Mouse (Mus musculus) myocyte (in vitro differentiated cells): ENCODE results near the gene Pvrig. TPM values are rescaled to one million over a fixed set of nuclear protein-coding genes. Genes with fewer than 3 reads are reported as not detected.
"Not testable (repeated sequence)": the region's sequence is repeated elsewhere in the genome, so short reads cannot be mapped to it uniquely, and the experiment has no call there.

ENCODE experiments used
- H3K27me3 ChIP-seq: one replicate; pipeline ENCODE4 v1.6.1; 2011; ENCODE audit not compliant: control insufficient read depth, insufficient read depth, insufficient read length
- H3K36me3 ChIP-seq: one replicate; pipeline ENCODE4 v1.6.1; 2011; ENCODE audit not compliant: control insufficient read depth, insufficient read depth
- H3K4me2 ChIP-seq: one replicate; pipeline ENCODE4 v1.6.1; 2011; ENCODE audit warnings: low read depth, control low read depth
- H3K4me3 ChIP-seq: one replicate; pipeline ENCODE4 v1.5.1; 2011; ENCODE audit warnings: mild to moderate bottlenecking, control low read depth, moderate library complexity
- H3K79me2 ChIP-seq: one replicate; pipeline ENCODE4 v1.6.1; 2011; ENCODE audit not compliant: control insufficient read depth, insufficient read depth
- H3ac ChIP-seq: one replicate; pipeline ENCODE4 v1.6.1; 2011; ENCODE audit not compliant: control insufficient read depth, insufficient read length
- CEBPB ChIP-seq: IDR thresholded peaks from 2 replicates; pipeline ENCODE4 v1.6.1; 2011; ENCODE audit warnings: mild to moderate bottlenecking, moderate library complexity; ENCODE audit not compliant: poor library complexity, insufficient read depth, severe bottlenecking
- E2F4 ChIP-seq: IDR thresholded peaks from one replicate; pipeline ENCODE4 v1.6.1; 2011; ENCODE audit warnings: mild to moderate bottlenecking, control low read depth, moderate library complexity; ENCODE audit not compliant: insufficient read depth
- MAX ChIP-seq: IDR thresholded peaks from one replicate; pipeline ENCODE4 v1.6.1; 2011; ENCODE audit warnings: low read depth, mild to moderate bottlenecking, control low read depth
- MYOD1 ChIP-seq, 3 experiments: IDR thresholded peaks; one replicate each; pipeline ENCODE4 v1.6.1; 2011; ENCODE audit warnings: control low read depth in 2 of 3, low read depth in 2 of 3, mild to moderate bottlenecking in 2 of 3, moderate library complexity in 1 of 3; ENCODE audit not compliant: insufficient read length in 2 of 3, control insufficient read depth in 1 of 3
- MYOG ChIP-seq, 3 experiments: IDR thresholded peaks; one replicate each; pipeline ENCODE4 v1.6.1; 2011; ENCODE audit warnings: control low read depth in 2 of 3, low read depth in 2 of 3, mild to moderate bottlenecking in 2 of 3; ENCODE audit not compliant: insufficient read length in 2 of 3, control insufficient read depth in 1 of 3, insufficient read depth in 1 of 3
- POLR2A ChIP-seq: IDR thresholded peaks from one replicate; pipeline ENCODE4 v1.6.1; 2011; ENCODE audit warnings: low read depth, mild to moderate bottlenecking, control low read depth, moderate library complexity; ENCODE audit not compliant: insufficient read length
- POLR2AphosphoS2 ChIP-seq: IDR thresholded peaks from one replicate; pipeline ENCODE4 v1.6.1; 2011; ENCODE audit warnings: low read depth, control low read depth; ENCODE audit not compliant: insufficient read length
- REST ChIP-seq: IDR thresholded peaks from one replicate; pipeline ENCODE4 v1.6.1; 2011; ENCODE audit warnings: mild to moderate bottlenecking, control low read depth, moderate library complexity; ENCODE audit not compliant: insufficient read depth, insufficient read length
- SRF ChIP-seq: IDR thresholded peaks from one replicate; pipeline ENCODE4 v1.6.1; 2011; ENCODE audit warnings: low read depth; ENCODE audit not compliant: control insufficient read depth, insufficient read length
- TCF12 ChIP-seq: IDR thresholded peaks from one replicate; pipeline ENCODE4 v1.6.1; 2011; ENCODE audit warnings: mild to moderate bottlenecking, control low read depth; ENCODE audit not compliant: poor library complexity, insufficient read depth, severe bottlenecking
- TCF3 ChIP-seq: IDR thresholded peaks from one replicate; pipeline ENCODE4 v1.6.1; 2011; ENCODE audit warnings: low read depth, control low read depth; ENCODE audit not compliant: insufficient read length
- USF1 ChIP-seq: IDR thresholded peaks from one replicate; pipeline ENCODE4 v1.6.1; 2011; ENCODE audit warnings: low read depth, mild to moderate bottlenecking, control low read depth, moderate library complexity
- polyA plus RNA-seq: library from polyadenylated mRNA; unstranded; fragments of >200 nt; fragmentation: generic; extraction: Trizol; gene quantifications from one replicate; pipeline ENCODE4 v1.2.1, GENCODE M21; 2012; ENCODE audit warnings: missing spikeins

Pvrig gene
- 0.04 TPM for polyA plus RNA-seq

GRCm38 (mm10) chr5:138341661-138342060 is at the start of gene Pvrig:
Pvrig (plus strand) TSS chr5:138341961.
- H3K36me3 ChIP-seq = no peaks in the 10 kb centered on the region
- no peak within 1 kb of the TSS for H3K4me2 ChIP-seq
- no peak within 1 kb of the TSS for H3K4me3 ChIP-seq
- no peaks in the 10 kb centered on the region for H3K79me2 ChIP-seq
- H3K27me3 ChIP-seq = no peaks in the 10 kb centered on the region
- no peak within 1 kb of the TSS for H3ac ChIP-seq
- no peak for TF ChIP-seq SRF

- no peak overlapping the region for H3ac ChIP-seq
- H3K4me3 ChIP-seq = no peak overlapping the region
- H3K27me3 ChIP-seq = peaks cover under 1% of the 10 kb centered on the region
- TF ChIP-seq MAX = no peak
- no peak for TF ChIP-seq TCF12
- no peak for TF ChIP-seq MYOG (IDR thresholded peaks at IDR 0.05; ENCODE audit: control insufficient read depth in 1 of 3, insufficient read depth in 1 of 3, insufficient read length in 2 of 3, low read depth in 2 of 3)
- TF ChIP-seq USF1 = no peak
- no peak for TF ChIP-seq POLR2AphosphoS2
- no peak overlapping the region for H3K4me2 ChIP-seq
- H3K36me3 ChIP-seq = no peaks in the 10 kb centered on the region
- H3K79me2 ChIP-seq = no peaks in the 10 kb centered on the region
These were observed 47.6 kb upstream of the Pvrig start for GRCm38 (mm10) chr5:138294158-138294557.

GRCm38 (mm10) chr5:138299613-138300012 is 42.1 kb upstream of the Pvrig start:
- TF ChIP-seq USF1 = no peak
- no peak for TF ChIP-seq E2F4
- no peak for TF ChIP-seq POLR2A
- no peak for TF ChIP-seq SRF
- TF ChIP-seq MYOD1 (IDR thresholded peaks at IDR 0.05; ENCODE audit: control insufficient read depth in 1 of 3, insufficient read length in 2 of 3, low read depth in 2 of 3) = no peak
- TF ChIP-seq TCF3 = no peak
- Histone ChIP-seq H3K79me2 (no peaks in the 10 kb centered on the region), H3K36me3 (no peaks in the 10 kb centered on the region), H3ac (no peak overlapping the region), H3K27me3 (peaks cover 17% of the 10 kb centered on the region), H3K4me3 (no peak overlapping the region), H3K4me2 (no peak overlapping the region)

GRCm38 (mm10) chr5:138312795-138313194 is 29.0 kb upstream of the Pvrig start:
- Histone ChIP-seq H3ac (no peak overlapping the region), H3K79me2 (no peaks in the 10 kb centered on the region), H3K4me2 (no peak overlapping the region), H3K36me3 (no peaks in the 10 kb centered on the region), H3K27me3 (no peaks in the 10 kb centered on the region), H3K4me3 (no peak overlapping the region)
- no peak for TF ChIP-seq POLR2A
- no peak for TF ChIP-seq REST
- TF ChIP-seq CEBPB = no peak
- TF ChIP-seq MAX = no peak
- no peak for TF ChIP-seq MYOD1 (IDR thresholded peaks at IDR 0.05; ENCODE audit: control insufficient read depth in 1 of 3, insufficient read length in 2 of 3, low read depth in 2 of 3)
- no peak for TF ChIP-seq MYOG (IDR thresholded peaks at IDR 0.05; ENCODE audit: control insufficient read depth in 1 of 3, insufficient read depth in 1 of 3, insufficient read length in 2 of 3, low read depth in 2 of 3)
- no peak for TF ChIP-seq TCF12
- no peak for TF ChIP-seq E2F4
- no peak for TF ChIP-seq TCF3
- no peak for TF ChIP-seq USF1
- TF ChIP-seq SRF = no peak
- no peak for TF ChIP-seq POLR2AphosphoS2

GRCm38 (mm10) chr5:138343216-138343615 is 1.5 kb downstream of the Pvrig start:
- TF ChIP-seq MYOD1 (IDR thresholded peaks at IDR 0.05; ENCODE audit: control insufficient read depth in 1 of 3, insufficient read length in 2 of 3, low read depth in 2 of 3) = no peak
- no peak for TF ChIP-seq MAX
- TF ChIP-seq E2F4 = no peak
- no peak for TF ChIP-seq REST
- no peak for TF ChIP-seq MYOG (IDR thresholded peaks at IDR 0.05; ENCODE audit: control insufficient read depth in 1 of 3, insufficient read depth in 1 of 3, insufficient read length in 2 of 3, low read depth in 2 of 3)
- TF ChIP-seq USF1 = no peak
- no peak for TF ChIP-seq SRF
- no peak for TF ChIP-seq POLR2A
- no peak for TF ChIP-seq CEBPB
- no peak for TF ChIP-seq TCF3
- no peak for TF ChIP-seq TCF12
- no peaks in the 10 kb centered on the region for H3K79me2 ChIP-seq
- H3K4me2 ChIP-seq = no peak overlapping the region
- H3K36me3 ChIP-seq = no peaks in the 10 kb centered on the region
- H3ac ChIP-seq = no peak overlapping the region
- H3K4me3 ChIP-seq = no peak overlapping the region
- no peaks in the 10 kb centered on the region for H3K27me3 ChIP-seq

- H3K27me3 ChIP-seq, H3K36me3 ChIP-seq, H3K4me3 ChIP-seq, H3K4me2 ChIP-seq, H3ac ChIP-seq, H3K79me2 ChIP-seq: not testable (repeated sequence)
These were observed 21.4 kb downstream of the Pvrig start for GRCm38 (mm10) chr5:138363208-138363607.

GRCm38 (mm10) chr5:138365347-138365746 is 23.6 kb downstream of the Pvrig start:
- not testable (repeated sequence) for H3K4me3 ChIP-seq, H3K36me3 ChIP-seq, H3K79me2 ChIP-seq, H3K4me2 ChIP-seq, H3K27me3 ChIP-seq, H3ac ChIP-seq
